Mouse (Mus musculus): ENCODE results near the gene Arf6. TPM values are rescaled to one million over a fixed set of nuclear protein-coding genes. Genes with fewer than 3 reads are reported as not detected.
"Not testable (repeated sequence)": the region's sequence is repeated elsewhere in the genome, so short reads cannot be mapped to it uniquely, and the experiment has no call there.

Arf6 gene
- polyA plus RNA-seq, 1 experiment: 78.0 TPM

- H3K4me1 ChIP-seq (ENCODE audit: control insufficient read depth, insufficient read depth, low read length): no peaks in the 10 kb centered on the region
- no peaks in the 10 kb centered on the region for H3K27me3 ChIP-seq (ENCODE audit: control insufficient read depth, insufficient read depth, low read length, poor library complexity, severe bottlenecking)
- peak overlapping the region; percentile 97 for H3K9ac ChIP-seq (ENCODE audit: low read depth, poor library complexity, severe bottlenecking)
- peaks cover 23% of the 10 kb centered on the region for H3K36me3 ChIP-seq (ENCODE audit: control insufficient read depth, insufficient read depth, low read length, poor library complexity, severe bottlenecking)
- no peaks in the 10 kb centered on the region for H3K9me3 ChIP-seq (replicated peaks; ENCODE audit: control insufficient read depth, insufficient read depth, low read length, poor library complexity, severe bottlenecking)
- TF ChIP-seq EP300 (IDR thresholded peaks at IDR 0.05; ENCODE audit: insufficient read depth, low read depth, low read length): no peak
- no peak for TF ChIP-seq CTCF (IDR thresholded peaks at IDR 0.05; ENCODE audit: low read depth, low read length)
- no peak for TF ChIP-seq POLR2A (IDR thresholded peaks at IDR 0.05; ENCODE audit: insufficient read depth, low read length)
- peak overlapping the region; percentile 98 for H3K4me3 ChIP-seq (ENCODE audit: low read depth, low read length)
- peak overlapping the region; percentile 52 for H3K27ac ChIP-seq (ENCODE audit: insufficient read depth, low read length)
These were observed 881 bp downstream of the Arf6 start for GRCm38 (mm10) chr12:69372731-69373331.

GRCm38 (mm10) chr12:69373850-69374766, 2.2 kb downstream of the Arf6 start:
- H3K4me1 ChIP-seq (ENCODE audit: control insufficient read depth, insufficient read depth, low read length): no peaks in the 10 kb centered on the region
- H3K36me3 ChIP-seq (ENCODE audit: control insufficient read depth, insufficient read depth, low read length, poor library complexity, severe bottlenecking): peaks cover 23% of the 10 kb centered on the region
- H3K27me3 ChIP-seq (ENCODE audit: control insufficient read depth, insufficient read depth, low read length, poor library complexity, severe bottlenecking): no peaks in the 10 kb centered on the region
- H3K9ac ChIP-seq (ENCODE audit: low read depth, poor library complexity, severe bottlenecking): peak overlapping the region; percentile 97
- H3K27ac ChIP-seq (ENCODE audit: insufficient read depth, low read length): no peak overlapping the region
- TF ChIP-seq CTCF (IDR thresholded peaks at IDR 0.05; ENCODE audit: low read depth, low read length) (no peak), EP300 (IDR thresholded peaks at IDR 0.05; ENCODE audit: insufficient read depth, low read depth, low read length) (no peak), POLR2A (IDR thresholded peaks at IDR 0.05; ENCODE audit: insufficient read depth, low read length) (no peak)
- peak overlapping the region; percentile 74 for H3K4me3 ChIP-seq (ENCODE audit: low read depth, low read length)
- no peaks in the 10 kb centered on the region for H3K9me3 ChIP-seq (replicated peaks; ENCODE audit: control insufficient read depth, insufficient read depth, low read length, poor library complexity, severe bottlenecking)

DNA sequence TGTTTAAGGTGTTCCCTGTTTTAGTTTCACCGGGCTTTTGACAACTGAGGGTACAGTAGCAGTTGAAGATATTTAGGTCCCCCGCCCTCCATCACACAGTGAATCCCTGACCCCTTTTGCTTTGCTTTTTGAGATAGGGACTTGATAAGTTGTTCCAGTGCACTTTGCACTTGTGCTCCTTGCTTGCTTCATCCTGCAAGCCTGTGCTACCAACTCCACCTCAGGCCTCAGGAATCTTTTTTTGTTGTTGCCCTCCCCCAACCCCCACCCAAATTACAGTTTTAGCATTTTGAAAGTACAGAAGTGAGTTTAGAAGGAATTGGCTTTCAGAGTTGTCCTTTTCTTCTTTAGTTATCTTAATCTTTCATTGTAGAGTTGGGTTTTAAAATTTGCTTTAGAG, 4.2 kb downstream of the Arf6 start:
- no peaks in the 10 kb centered on the region for H3K4me1 ChIP-seq (ENCODE audit: control insufficient read depth, insufficient read depth, low read length)
- no peak for TF ChIP-seq CTCF (IDR thresholded peaks at IDR 0.05; ENCODE audit: low read depth, low read length)
- TF ChIP-seq EP300 (IDR thresholded peaks at IDR 0.05; ENCODE audit: insufficient read depth, low read depth, low read length): no peak
- TF ChIP-seq POLR2A (IDR thresholded peaks at IDR 0.05; ENCODE audit: insufficient read depth, low read length): no peak
- H3K9ac ChIP-seq (ENCODE audit: low read depth, poor library complexity, severe bottlenecking): no peak overlapping the region
- H3K27ac ChIP-seq (ENCODE audit: insufficient read depth, low read length): no peak overlapping the region
- no peaks in the 10 kb centered on the region for H3K27me3 ChIP-seq (ENCODE audit: control insufficient read depth, insufficient read depth, low read length, poor library complexity, severe bottlenecking)
- no peak overlapping the region for H3K4me3 ChIP-seq (ENCODE audit: low read depth, low read length)
- H3K36me3 ChIP-seq (ENCODE audit: control insufficient read depth, insufficient read depth, low read length, poor library complexity, severe bottlenecking): peaks cover 23% of the 10 kb centered on the region
- no peaks in the 10 kb centered on the region for H3K9me3 ChIP-seq (replicated peaks; ENCODE audit: control insufficient read depth, insufficient read depth, low read length, poor library complexity, severe bottlenecking)

GRCm38 (mm10) chr12:69377188-69377587, 5.2 kb downstream of the Arf6 start:
- Histone ChIP-seq H3K36me3 (ENCODE audit: control insufficient read depth, insufficient read depth, low read length, poor library complexity, severe bottlenecking) (peaks cover 23% of the 10 kb centered on the region), H3K27me3 (ENCODE audit: control insufficient read depth, insufficient read depth, low read length, poor library complexity, severe bottlenecking) (no peaks in the 10 kb centered on the region), H3K4me3 (ENCODE audit: low read depth, low read length) (no peak overlapping the region), H3K9ac (ENCODE audit: low read depth, poor library complexity, severe bottlenecking) (no peak overlapping the region), H3K27ac (ENCODE audit: insufficient read depth, low read length) (no peak overlapping the region), H3K9me3 (replicated peaks; ENCODE audit: control insufficient read depth, insufficient read depth, low read length, poor library complexity, severe bottlenecking) (no peaks in the 10 kb centered on the region), H3K4me1 (ENCODE audit: control insufficient read depth, insufficient read depth, low read length) (no peaks in the 10 kb centered on the region)
- TF ChIP-seq POLR2A (IDR thresholded peaks at IDR 0.05; ENCODE audit: insufficient read depth, low read length) (no peak), CTCF (IDR thresholded peaks at IDR 0.05; ENCODE audit: low read depth, low read length) (no peak), EP300 (IDR thresholded peaks at IDR 0.05; ENCODE audit: insufficient read depth, low read depth, low read length) (no peak)

- H3K27ac ChIP-seq (ENCODE audit: insufficient read depth, low read length); H3K4me1 ChIP-seq (ENCODE audit: control insufficient read depth, insufficient read depth, low read length); H3K4me3 ChIP-seq (ENCODE audit: low read depth, low read length); H3K27me3 ChIP-seq (ENCODE audit: control insufficient read depth, insufficient read depth, low read length, poor library complexity, severe bottlenecking); H3K9me3 ChIP-seq (replicated peaks; ENCODE audit: control insufficient read depth, insufficient read depth, low read length, poor library complexity, severe bottlenecking); H3K9ac ChIP-seq (ENCODE audit: low read depth, poor library complexity, severe bottlenecking): not testable (repeated sequence)
- H3K36me3 ChIP-seq (ENCODE audit: control insufficient read depth, insufficient read depth, low read length, poor library complexity, severe bottlenecking): peaks cover 23% of the 10 kb centered on the region
These were observed 5.7 kb downstream of the Arf6 start for GRCm38 (mm10) chr12:69377636-69378035.

All from ES-Bruce4 (cell line).